Mouse (Mus musculus) heart, embryonic 12.5 days (tissue): Measurements from ENCODE around the gene Foxo6. TPM values are rescaled to one million over a fixed set of nuclear protein-coding genes. Genes with fewer than 3 reads are reported as not detected.

ENCODE experiments used
- ATAC-seq: fragments of 200-750 bp; cut with Nextera tagmentation; 2 replicates; pipeline ENCODE4 v1.8.0; 2017; ENCODE audit warnings: moderate TSS enrichment, moderate library complexity; ENCODE audit not compliant: insufficient number of reproducible peaks, low FRiP score
- H3K27ac ChIP-seq: fragments of 300-500 bp; sonication (generic); 2 replicates; pipeline ENCODE4 v1.5.1; 2016; ENCODE audit warnings: mild to moderate bottlenecking, moderate library complexity; ENCODE audit not compliant: poor library complexity, severe bottlenecking
- H3K27me3 ChIP-seq: fragments of 300-500 bp; sonication (generic); replicated peaks from 2 replicates; pipeline ENCODE4 v1.6.1; 2016; ENCODE audit warnings: mild to moderate bottlenecking, moderate library complexity
- H3K36me3 ChIP-seq: fragments of 300-500 bp; sonication (generic); 2 replicates; pipeline ENCODE4 v1.6.1; 2016; ENCODE audit warnings: mild to moderate bottlenecking, moderate library complexity
- H3K4me1 ChIP-seq: fragments of 300-500 bp; sonication (generic); replicated peaks from 2 replicates; pipeline ENCODE4 v1.6.1; 2016; ENCODE audit warnings: mild to moderate bottlenecking
- H3K4me2 ChIP-seq: fragments of 300-500 bp; sonication (generic); 2 replicates; pipeline ENCODE4 v1.6.1; 2016; ENCODE audit warnings: mild to moderate bottlenecking, moderate library complexity
- H3K4me3 ChIP-seq: fragments of 300-500 bp; sonication (generic); 2 replicates; pipeline ENCODE4 v1.5.1; 2016; ENCODE audit warnings: mild to moderate bottlenecking
- H3K9ac ChIP-seq: fragments of 300-500 bp; sonication (generic); 2 replicates; pipeline ENCODE4 v1.6.1; 2016; ENCODE audit warnings: mild to moderate bottlenecking, moderate library complexity
- H3K9me3 ChIP-seq: fragments of 300-500 bp; sonication (generic); replicated peaks from 2 replicates; pipeline ENCODE4 v1.6.1; 2016; ENCODE audit warnings: mild to moderate bottlenecking, moderate library complexity
- WGBS: fragments of 180-500 bp; shearing (Covaris S2); methylation state at CpG from one replicate; pipeline ENCODE4 v1.1.7; 2016; 5-methylcytosine and 5-hydroxymethylcytosine counted together
- polyA plus RNA-seq: library from polyadenylated mRNA; unstranded; fragments of >200 nt; fragmentation: Nextera tagmentation; extraction: Ambion mirVana; gene quantifications from 2 replicates; pipeline ENCODE4 v1.2.1, GENCODE M21; 2016

Gene Foxo6
- polyA plus RNA-seq: 0.06 and 0.08 TPM in 2 replicates

DNA sequence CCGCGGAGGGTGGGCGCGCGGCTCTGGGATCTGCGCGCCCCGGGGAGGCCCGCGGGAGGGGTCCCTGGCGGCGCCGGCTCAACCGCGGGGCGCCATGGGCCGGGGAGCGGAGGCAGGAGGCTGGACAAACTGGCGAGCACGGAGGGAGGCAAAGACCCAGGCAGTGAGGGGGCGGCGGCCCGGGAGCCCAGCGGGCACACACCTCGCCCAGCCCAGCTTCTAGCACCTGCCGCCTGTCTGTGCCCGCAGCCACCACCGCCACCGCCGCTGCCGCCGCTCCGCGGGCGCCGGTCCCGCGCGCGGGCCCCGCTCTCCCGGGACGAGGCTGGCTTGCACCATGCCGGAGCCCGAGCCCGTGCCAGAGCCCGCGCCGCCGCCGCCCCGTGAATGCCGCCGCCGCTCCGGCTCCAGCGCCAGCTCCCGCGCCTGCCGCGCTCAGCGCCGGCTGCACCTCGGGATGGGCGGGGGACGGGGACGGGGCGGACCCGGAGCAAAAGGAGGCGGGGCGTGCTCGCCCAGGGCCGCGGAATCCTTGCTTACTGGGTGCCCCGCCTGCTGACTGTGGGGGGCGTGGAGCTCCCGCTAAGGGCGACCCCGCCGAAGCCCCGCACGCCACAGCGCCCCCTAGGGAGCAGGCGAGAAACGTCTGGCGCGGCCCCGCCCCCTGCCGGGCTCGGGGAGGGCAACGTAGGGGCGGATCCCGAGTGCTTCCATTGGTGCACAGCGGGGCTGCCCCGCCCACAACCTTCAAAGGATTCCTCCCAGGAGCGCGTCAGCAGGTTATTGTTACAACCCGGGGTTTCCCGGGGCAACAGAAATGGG lies at the start of gene Foxo6:
Foxo6 (minus strand) TSS at position 60 of the 822 bp plus-strand sequence.
- Histone ChIP-seq H3K9me3 (no peaks in the 10 kb centered on the region), H3K27ac (no peak within 1 kb of the TSS), H3K9ac (peak within 1 kb of the TSS; percentile 77), H3K36me3 (no peaks in the 10 kb centered on the region), H3K27me3 (peaks cover 65% of the 10 kb centered on the region), H3K4me1 (peaks cover 35% of the 10 kb centered on the region), H3K4me2 (peak within 1 kb of the TSS; percentile 98), H3K4me3 (peak within 1 kb of the TSS; percentile 68)
- ATAC-seq: peak; percentile 89
- under 1% methylated on average over 89 of the region's 99 CpGs for WGBS

DNA sequence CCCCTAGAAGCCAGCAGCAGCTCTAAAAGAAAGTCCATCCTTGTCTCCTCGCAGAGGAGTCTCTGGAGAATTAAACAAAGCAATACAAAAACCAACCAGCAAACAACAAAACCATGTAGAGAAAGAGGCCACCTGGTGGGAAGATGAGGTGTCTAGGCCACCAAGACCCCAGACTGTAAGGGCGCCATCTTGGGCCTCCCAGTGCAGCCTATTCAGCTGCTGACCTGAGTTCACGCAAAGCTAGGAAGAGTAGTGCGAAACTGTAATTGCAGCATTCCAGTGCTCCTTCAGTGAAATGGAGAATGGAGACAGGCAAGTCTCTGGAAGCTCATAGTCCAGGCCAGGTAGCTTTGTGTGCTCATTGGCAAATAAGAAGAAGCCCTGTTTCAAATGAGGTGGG lies 47.2 kb upstream of the Foxo6 start:
- Histone ChIP-seq H3K27ac (no peak overlapping the region), H3K4me1 (peaks cover 3% of the 10 kb centered on the region), H3K9me3 (no peaks in the 10 kb centered on the region), H3K27me3 (peaks cover 13% of the 10 kb centered on the region), H3K4me2 (no peak overlapping the region), H3K9ac (no peak overlapping the region), H3K4me3 (no peak overlapping the region), H3K36me3 (no peaks in the 10 kb centered on the region)
- ATAC-seq: no peak
- 89% methylated on average over 4 of the region's 4 CpGs for WGBS

DNA sequence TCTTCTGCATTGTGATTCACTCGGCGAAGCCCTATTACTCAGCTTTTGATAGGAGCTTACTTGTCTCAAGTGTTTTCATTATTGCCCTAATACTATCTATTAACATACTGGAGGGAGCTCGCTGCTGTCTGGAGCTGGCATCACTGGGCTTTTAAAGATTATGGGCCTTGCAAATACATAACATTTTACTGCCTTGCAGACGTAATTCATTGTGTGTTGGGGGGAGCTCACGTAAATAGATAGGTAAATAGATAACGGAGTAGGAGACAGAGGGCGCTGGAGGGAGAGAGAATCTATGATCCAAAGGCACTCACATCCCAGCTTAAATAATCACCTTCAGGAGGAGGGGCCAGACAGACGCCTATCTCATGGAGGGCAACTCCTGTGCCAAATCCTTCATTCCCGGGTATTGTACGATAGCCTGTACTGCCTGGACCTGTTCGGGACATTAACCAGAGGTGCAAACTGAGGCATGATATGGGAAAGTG lies 45.8 kb upstream of the Foxo6 start:
- WGBS: 27% methylated on average over 11 of the region's 11 CpGs
- Histone ChIP-seq H3K27ac (no peak overlapping the region), H3K9ac (no peak overlapping the region), H3K27me3 (peaks cover 13% of the 10 kb centered on the region), H3K4me1 (no peaks in the 10 kb centered on the region), H3K36me3 (no peaks in the 10 kb centered on the region), H3K4me3 (no peak overlapping the region), H3K4me2 (no peak overlapping the region), H3K9me3 (no peaks in the 10 kb centered on the region)
- ATAC-seq: no peak

DNA sequence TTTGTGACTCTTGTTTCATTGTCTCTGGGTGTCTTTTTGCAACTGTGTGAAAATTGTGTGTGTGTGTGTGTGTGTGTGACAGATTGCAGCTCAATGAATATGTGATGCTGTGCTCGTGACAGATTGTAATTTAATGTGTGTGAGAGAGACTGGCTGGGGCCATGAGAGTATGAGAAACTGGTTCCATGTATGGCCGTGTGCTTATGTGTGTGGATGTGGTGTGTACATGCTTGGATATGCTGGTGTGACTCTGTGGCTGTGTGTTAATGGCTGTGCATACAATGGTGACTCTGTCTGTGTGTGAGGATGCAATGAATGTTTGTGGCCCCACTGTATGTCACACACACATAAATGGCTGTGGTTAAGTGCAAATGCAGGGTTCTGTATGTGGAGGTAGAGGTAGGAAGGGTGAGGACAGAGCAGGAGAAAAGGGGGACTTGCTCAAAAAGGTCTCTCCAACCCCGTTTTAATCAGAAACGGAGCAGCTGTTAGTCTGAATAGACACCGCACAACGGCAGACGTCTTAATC lies 45.3 kb upstream of the Foxo6 start:
- no peak overlapping the region for H3K4me2 ChIP-seq
- no peak overlapping the region for H3K4me3 ChIP-seq
- no peaks in the 10 kb centered on the region for H3K36me3 ChIP-seq
- H3K9me3 ChIP-seq: no peaks in the 10 kb centered on the region
- H3K9ac ChIP-seq: no peak overlapping the region
- WGBS: 52% methylated on average over 7 of the region's 7 CpGs
- no peak overlapping the region for H3K27ac ChIP-seq
- H3K4me1 ChIP-seq: no peaks in the 10 kb centered on the region
- peaks cover 13% of the 10 kb centered on the region for H3K27me3 ChIP-seq
- ATAC-seq: no peak

DNA sequence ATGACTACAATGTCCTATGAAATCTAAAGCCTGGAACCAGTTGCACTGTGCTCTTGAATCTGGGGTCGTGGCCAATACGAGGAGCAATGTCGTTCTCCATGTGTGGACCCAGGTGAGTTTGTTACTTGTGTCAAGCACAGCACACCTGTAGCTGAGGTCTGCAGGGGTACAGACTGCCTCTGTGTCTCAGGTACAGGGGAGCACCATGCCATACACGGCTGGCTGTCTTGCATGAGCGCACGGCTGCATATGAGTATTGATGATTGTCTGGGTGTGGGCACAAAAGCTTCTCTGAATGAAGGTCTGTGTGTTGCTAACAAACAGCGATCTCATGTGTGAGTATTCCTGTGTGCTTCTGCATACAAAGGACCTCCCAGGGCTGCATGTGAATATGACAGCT lies 44.8 kb upstream of the Foxo6 start:
- no peak overlapping the region for H3K27ac ChIP-seq
- H3K4me3 ChIP-seq: no peak overlapping the region
- H3K4me1 ChIP-seq: no peaks in the 10 kb centered on the region
- H3K36me3 ChIP-seq: no peaks in the 10 kb centered on the region
- H3K9ac ChIP-seq: no peak overlapping the region
- H3K9me3 ChIP-seq: no peaks in the 10 kb centered on the region
- 81% methylated on average over 7 of the region's 7 CpGs for WGBS
- H3K4me2 ChIP-seq: no peak overlapping the region
- no peak for ATAC-seq
- peaks cover 13% of the 10 kb centered on the region for H3K27me3 ChIP-seq

DNA sequence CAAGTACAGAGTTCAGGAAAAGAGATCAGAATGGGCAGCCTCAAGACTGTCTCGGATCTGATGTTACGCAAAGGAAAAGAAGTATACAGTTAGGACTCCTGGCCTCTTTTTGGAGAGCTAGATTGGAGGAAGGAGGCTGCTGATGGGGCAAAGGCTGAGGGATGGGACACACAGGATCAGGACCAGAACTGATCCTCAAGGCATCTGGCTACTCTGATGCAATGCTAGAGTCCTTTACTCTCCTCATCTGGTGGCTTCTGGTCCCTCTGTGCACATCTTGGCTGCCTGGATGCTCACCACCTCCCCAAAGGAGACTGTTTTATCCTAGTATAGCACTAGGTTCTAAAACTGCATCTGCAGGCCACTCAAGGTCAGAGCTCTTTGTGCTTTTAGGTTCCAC lies 44.4 kb upstream of the Foxo6 start:
- 85% methylated on average over 2 of the region's 2 CpGs for WGBS
- Histone ChIP-seq H3K9me3 (no peaks in the 10 kb centered on the region), H3K27ac (no peak overlapping the region), H3K4me1 (no peaks in the 10 kb centered on the region), H3K36me3 (no peaks in the 10 kb centered on the region), H3K4me3 (no peak overlapping the region), H3K4me2 (no peak overlapping the region), H3K27me3 (peaks cover 13% of the 10 kb centered on the region), H3K9ac (no peak overlapping the region)
- no peak for ATAC-seq

DNA sequence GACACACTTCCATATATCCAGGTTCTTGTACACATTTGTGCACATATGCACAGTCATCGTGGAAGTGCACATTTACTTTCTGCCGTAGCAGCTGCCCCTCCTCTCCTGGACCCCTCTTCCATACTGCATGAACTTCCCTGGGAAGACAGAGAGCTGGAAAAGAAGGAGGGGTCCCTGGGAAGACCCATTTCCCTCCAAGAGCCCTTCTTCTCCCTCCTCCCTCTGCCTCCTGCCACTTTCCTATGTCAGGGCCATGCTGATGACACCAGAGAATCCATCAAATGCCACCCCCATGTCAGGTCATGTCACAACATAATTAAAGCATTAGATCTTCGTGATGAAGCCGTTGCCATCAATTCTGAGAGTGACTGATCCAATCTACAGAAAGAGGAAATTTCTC lies 38.6 kb upstream of the Foxo6 start:
- no peak overlapping the region for H3K4me2 ChIP-seq
- no peaks in the 10 kb centered on the region for H3K9me3 ChIP-seq
- H3K4me1 ChIP-seq: no peaks in the 10 kb centered on the region
- peaks cover 38% of the 10 kb centered on the region for H3K27me3 ChIP-seq
- no peak overlapping the region for H3K4me3 ChIP-seq
- H3K36me3 ChIP-seq: no peaks in the 10 kb centered on the region
- ATAC-seq: no peak
- no peak overlapping the region for H3K27ac ChIP-seq
- H3K9ac ChIP-seq: no peak overlapping the region
- 57% methylated on average over 4 of the region's 4 CpGs for WGBS

DNA sequence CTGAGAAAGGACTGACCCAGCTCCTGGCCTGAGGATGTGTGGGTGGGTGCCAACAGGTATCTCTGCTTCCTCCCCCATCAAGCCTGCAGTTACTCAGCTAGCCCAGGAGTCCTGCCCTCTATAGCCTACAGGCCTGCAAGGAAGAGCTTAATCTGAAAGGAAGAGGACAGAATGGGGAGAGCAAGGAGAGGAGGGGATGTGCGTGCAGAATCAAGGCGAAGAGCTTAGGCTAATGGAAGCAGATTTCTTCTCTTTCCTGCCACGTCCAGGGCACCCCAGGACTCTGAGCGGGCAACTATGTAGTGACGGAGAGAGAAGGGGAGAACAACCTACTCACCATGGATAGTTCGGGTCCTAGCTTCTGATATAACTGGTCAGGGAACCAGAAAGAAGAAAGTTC lies 37.9 kb upstream of the Foxo6 start:
- WGBS: 69% methylated on average over 6 of the region's 6 CpGs
- H3K27me3 ChIP-seq: peaks cover 38% of the 10 kb centered on the region
- H3K9me3 ChIP-seq: no peaks in the 10 kb centered on the region
- no peak overlapping the region for H3K4me2 ChIP-seq
- H3K4me3 ChIP-seq: no peak overlapping the region
- H3K4me1 ChIP-seq: no peaks in the 10 kb centered on the region
- H3K9ac ChIP-seq: no peak overlapping the region
- no peak for ATAC-seq
- H3K27ac ChIP-seq: no peak overlapping the region
- H3K36me3 ChIP-seq: no peaks in the 10 kb centered on the region

DNA sequence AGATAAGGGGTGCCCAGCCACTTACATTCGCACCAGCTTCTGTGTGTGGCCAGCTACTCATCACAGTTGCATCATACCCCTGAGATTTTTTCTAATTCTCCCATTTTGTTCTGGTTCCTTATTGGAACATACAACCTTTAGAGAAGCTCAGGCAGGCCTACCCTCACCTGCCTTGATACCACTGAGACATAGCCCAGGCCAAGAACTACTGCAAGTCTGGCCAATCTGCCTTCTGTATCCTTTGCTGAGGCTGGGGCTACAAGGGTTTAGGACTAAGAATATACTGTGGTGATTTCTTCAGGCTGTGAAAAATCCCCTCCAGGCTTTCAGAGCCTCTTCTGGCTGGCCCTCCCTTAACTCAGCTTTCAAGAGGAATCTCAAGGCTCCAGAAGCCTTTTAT lies 36.7 kb upstream of the Foxo6 start:
- Histone ChIP-seq H3K36me3 (no peaks in the 10 kb centered on the region), H3K4me1 (no peaks in the 10 kb centered on the region), H3K4me2 (no peak overlapping the region), H3K27me3 (peaks cover 38% of the 10 kb centered on the region), H3K9ac (no peak overlapping the region), H3K9me3 (no peaks in the 10 kb centered on the region), H3K27ac (no peak overlapping the region), H3K4me3 (no peak overlapping the region)
- ATAC-seq: no peak
- 70% methylated on average over 1 of the region's 1 CpGs for WGBS

DNA sequence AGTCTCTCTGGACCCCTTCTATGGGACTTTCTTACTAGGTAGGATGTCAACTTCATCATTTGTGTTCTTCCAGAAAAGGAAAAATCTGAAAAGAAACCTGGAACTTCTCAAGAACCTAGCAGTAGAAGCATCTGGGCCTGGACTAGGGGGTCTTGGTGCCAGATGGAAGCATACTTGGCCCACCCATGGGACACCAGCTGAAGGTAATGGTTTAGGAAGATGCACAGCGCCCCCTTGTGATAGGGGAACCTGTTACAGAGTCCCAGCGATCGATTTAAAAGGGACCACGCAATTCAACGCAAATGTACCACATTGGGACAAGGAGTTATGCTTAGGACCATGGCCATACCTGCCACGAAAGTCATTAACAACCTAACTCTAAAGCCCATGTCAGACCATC lies 36.0 kb upstream of the Foxo6 start:
- Histone ChIP-seq H3K27me3 (peaks cover 38% of the 10 kb centered on the region), H3K4me1 (no peaks in the 10 kb centered on the region), H3K9ac (no peak overlapping the region), H3K27ac (no peak overlapping the region), H3K9me3 (no peaks in the 10 kb centered on the region), H3K36me3 (no peaks in the 10 kb centered on the region), H3K4me2 (no peak overlapping the region), H3K4me3 (no peak overlapping the region)
- 27% methylated on average over 6 of the region's 6 CpGs for WGBS
- no peak for ATAC-seq

DNA sequence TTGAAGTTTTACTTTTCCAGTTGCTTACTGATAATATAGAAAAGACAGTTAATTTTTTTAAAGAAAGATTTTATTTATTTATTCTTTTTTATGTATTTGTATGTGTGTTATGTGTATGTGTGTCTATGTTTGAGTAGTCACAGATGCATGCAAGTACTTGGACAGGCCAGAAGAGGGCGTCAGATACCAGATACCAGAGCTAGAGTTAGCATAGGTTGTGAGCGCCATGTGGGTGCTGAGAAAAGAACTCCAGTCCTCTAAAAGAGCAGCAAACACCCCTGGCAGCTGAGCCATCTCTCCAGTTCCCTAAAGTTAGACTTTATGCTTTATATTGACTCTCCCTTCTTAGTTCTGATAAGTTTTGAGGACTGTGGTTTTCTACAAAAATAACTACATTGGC lies 30.4 kb upstream of the Foxo6 start:
- peaks cover 5% of the 10 kb centered on the region for H3K4me1 ChIP-seq
- 48% methylated on average over 2 of the region's 2 CpGs for WGBS
- H3K4me2 ChIP-seq: no peak overlapping the region
- H3K27me3 ChIP-seq: peaks cover 11% of the 10 kb centered on the region
- H3K9me3 ChIP-seq: no peaks in the 10 kb centered on the region
- H3K9ac ChIP-seq: no peak overlapping the region
- no peak overlapping the region for H3K27ac ChIP-seq
- no peak overlapping the region for H3K4me3 ChIP-seq
- no peaks in the 10 kb centered on the region for H3K36me3 ChIP-seq
- ATAC-seq: no peak
